Mouse (Mus musculus) neural tube, embryonic 12.5 days (tissue): ENCODE data around the gene Ramp3. TPM values are rescaled to one million over a fixed set of nuclear protein-coding genes. Genes with fewer than 3 reads are reported as not detected.

Source experiments
- ATAC-seq: fragments of 200-750 bp; cut with Nextera tagmentation; 2 replicates; pipeline ENCODE4 v1.8.0; 2017; ENCODE audit warnings: low read depth, mild to moderate bottlenecking, moderate TSS enrichment, moderate library complexity; ENCODE audit not compliant: low FRiP score
- H3K27ac ChIP-seq: fragments of 300-500 bp; sonication (generic); 2 replicates; pipeline ENCODE4 v1.5.1; 2016
- H3K27me3 ChIP-seq: fragments of 300-500 bp; sonication (generic); replicated peaks from 2 replicates; pipeline ENCODE4 v1.6.1; 2016; ENCODE audit warnings: mild to moderate bottlenecking
- H3K36me3 ChIP-seq: fragments of 300-500 bp; sonication (generic); 2 replicates; pipeline ENCODE4 v1.6.1; 2016; ENCODE audit warnings: mild to moderate bottlenecking
- H3K4me1 ChIP-seq: fragments of 300-500 bp; sonication (generic); 2 replicates; pipeline ENCODE4 v1.6.1; 2016
- H3K4me2 ChIP-seq: fragments of 300-500 bp; sonication (generic); replicated peaks from 2 replicates; pipeline ENCODE4 v1.6.1; 2016; ENCODE audit warnings: mild to moderate bottlenecking
- H3K4me3 ChIP-seq: fragments of 300-500 bp; sonication (generic); 2 replicates; pipeline ENCODE4 v1.5.1; 2016
- H3K9ac ChIP-seq: fragments of 300-500 bp; sonication (generic); 2 replicates; pipeline ENCODE4 v1.6.1; 2016; ENCODE audit warnings: mild to moderate bottlenecking
- H3K9me3 ChIP-seq: fragments of 300-500 bp; sonication (generic); 2 replicates; pipeline ENCODE4 v1.6.1; 2016; ENCODE audit warnings: mild to moderate bottlenecking
- WGBS: fragments of 180-500 bp; shearing (Covaris S2); methylation state at CpG from one replicate; pipeline ENCODE4 v1.1.7; 2016; 5-methylcytosine and 5-hydroxymethylcytosine counted together
- polyA plus RNA-seq: library from polyadenylated mRNA; unstranded; fragments of >200 nt; fragmentation: Nextera tagmentation; extraction: Ambion mirVana; gene quantifications from 2 replicates; pipeline ENCODE4 v1.2.1, GENCODE M21; 2016

Gene Ramp3
- polyA plus RNA-seq, 1 experiment from 2014 or later, result 13.3 TPM

- Histone ChIP-seq H3K9me3 (peaks cover 6% of the 10 kb centered on the region; the same call in 1 of the 2 replicates), H3K27me3 (no peaks in the 10 kb centered on the region), H3K36me3 (no peaks in the 10 kb centered on the region), H3K4me1 (no peaks in the 10 kb centered on the region), H3K4me3 (no peak overlapping the region), H3K9ac (no peak overlapping the region), H3K4me2 (no peak overlapping the region), H3K27ac (no peak overlapping the region)
- WGBS, result 87% methylated on average over 6 of the region's 6 CpGs
- no peak for ATAC-seq
These were observed 46.5 kb downstream of the Ramp3 start for GRCm38 (mm10) chr11:6704851-6705250.

DNA sequence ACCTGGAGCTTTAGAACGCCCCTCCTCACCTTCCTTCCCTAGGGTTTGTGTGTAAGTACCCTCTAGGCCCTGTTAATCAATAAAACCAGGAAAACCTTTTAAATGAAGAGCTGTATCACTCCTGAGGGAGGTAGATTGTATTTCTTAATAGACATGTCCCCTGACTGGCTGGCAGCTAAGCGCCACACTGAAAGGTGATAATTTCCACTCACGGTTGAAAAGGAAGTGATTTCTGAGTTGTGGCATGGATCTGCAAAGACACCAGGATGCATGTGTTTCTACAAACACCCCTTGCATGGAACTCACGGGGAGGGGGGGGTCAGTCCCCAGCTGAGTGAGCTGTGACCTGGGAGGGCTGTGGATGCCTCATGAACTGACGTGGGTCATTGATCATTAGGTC lies 47.2 kb downstream of the Ramp3 start:
- no peak for ATAC-seq
- H3K27me3 ChIP-seq, result no peaks in the 10 kb centered on the region
- WGBS, result 71% methylated on average over 5 of the region's 5 CpGs
- H3K4me2 ChIP-seq, result no peak overlapping the region
- H3K4me3 ChIP-seq, result no peak overlapping the region
- H3K36me3 ChIP-seq, result no peaks in the 10 kb centered on the region
- H3K9ac ChIP-seq, result no peak overlapping the region
- no peak overlapping the region for H3K27ac ChIP-seq
- no peaks in the 10 kb centered on the region for H3K4me1 ChIP-seq
- peaks cover 6% of the 10 kb centered on the region; the same call in 1 of the 2 replicates for H3K9me3 ChIP-seq

DNA sequence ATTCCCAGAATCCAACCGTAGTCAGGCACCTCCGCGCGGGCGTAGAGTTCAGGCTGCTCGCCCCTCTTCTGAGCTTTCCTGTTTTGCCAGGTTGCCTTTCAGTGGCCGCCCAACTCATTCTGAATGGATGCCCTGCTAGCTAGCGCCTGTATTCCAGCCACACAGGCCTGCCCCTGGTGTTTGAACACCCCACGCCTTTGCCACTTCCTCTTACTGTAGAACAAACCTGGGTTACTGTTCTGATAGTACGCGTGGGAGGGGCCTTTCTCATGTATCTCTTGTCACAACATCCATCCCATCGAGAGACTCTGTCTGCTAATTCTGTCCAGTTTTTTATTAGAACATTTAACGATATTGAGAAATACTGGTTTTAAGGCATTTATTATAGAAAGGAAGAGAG lies 48.5 kb downstream of the Ramp3 start:
- Histone ChIP-seq H3K9ac (no peak overlapping the region), H3K27ac (no peak overlapping the region), H3K4me3 (no peak overlapping the region), H3K27me3 (no peaks in the 10 kb centered on the region), H3K36me3 (no peaks in the 10 kb centered on the region), H3K4me1 (no peaks in the 10 kb centered on the region), H3K9me3 (peaks cover 6% of the 10 kb centered on the region; the same call in 1 of the 2 replicates), H3K4me2 (no peak overlapping the region)
- 94% methylated on average over 13 of the region's 13 CpGs for WGBS
- no peak for ATAC-seq

DNA sequence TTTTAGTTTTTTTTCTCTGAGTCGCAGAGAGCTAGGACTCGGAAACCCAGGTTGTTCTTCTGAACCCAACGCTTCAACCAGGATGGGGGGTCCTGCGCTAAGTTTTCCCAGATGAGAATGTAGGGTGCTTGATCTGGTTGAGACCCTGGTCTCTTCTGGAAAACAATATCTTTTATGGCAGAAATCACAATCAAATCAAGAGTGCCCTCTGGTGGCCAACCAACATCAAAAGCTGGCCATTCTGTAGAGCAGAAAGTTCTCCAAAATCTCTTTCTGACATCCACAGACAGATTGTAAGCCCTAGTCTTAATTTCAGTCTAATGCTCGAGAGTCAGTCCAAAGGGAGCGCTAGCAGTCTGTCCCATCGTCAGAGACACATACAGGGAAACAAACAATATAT lies 50.1 kb downstream of the Ramp3 start:
- no peaks in the 10 kb centered on the region for H3K4me1 ChIP-seq
- ATAC-seq, result no peak
- no peak overlapping the region for H3K4me2 ChIP-seq
- no peak overlapping the region for H3K9ac ChIP-seq
- WGBS, result 92% methylated on average over 7 of the region's 7 CpGs
- H3K36me3 ChIP-seq, result no peaks in the 10 kb centered on the region
- H3K27ac ChIP-seq, result no peak overlapping the region
- no peak overlapping the region for H3K4me3 ChIP-seq
- H3K27me3 ChIP-seq, result no peaks in the 10 kb centered on the region
- H3K9me3 ChIP-seq, result peaks cover 6% of the 10 kb centered on the region; the same call in 1 of the 2 replicates

DNA sequence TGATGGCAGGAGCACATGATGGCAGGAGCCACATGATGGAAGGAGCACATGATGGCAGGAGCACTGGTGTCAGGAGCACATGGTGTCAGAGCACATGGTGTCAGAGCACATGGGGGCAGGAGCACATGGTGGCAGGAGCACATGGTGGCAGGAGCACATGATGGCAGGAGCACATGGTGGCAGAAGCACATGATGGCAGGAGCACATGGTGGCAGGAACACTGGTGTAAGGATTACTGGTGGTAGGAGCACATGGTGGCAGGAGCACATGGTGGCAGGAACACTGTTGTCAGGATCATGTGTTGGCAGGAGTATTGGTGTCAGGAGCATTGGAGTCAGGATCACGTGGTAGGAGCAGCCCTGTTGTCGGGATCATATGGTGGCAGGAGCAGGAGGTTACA lies 52.1 kb downstream of the Ramp3 start:
- no peaks in the 10 kb centered on the region for H3K27me3 ChIP-seq
- no peak overlapping the region for H3K4me3 ChIP-seq
- peaks cover 6% of the 10 kb centered on the region; the same call in 1 of the 2 replicates for H3K9me3 ChIP-seq
- no peaks in the 10 kb centered on the region for H3K36me3 ChIP-seq
- 80% methylated on average over 2 of the region's 2 CpGs for WGBS
- no peak overlapping the region for H3K27ac ChIP-seq
- no peak for ATAC-seq
- H3K9ac ChIP-seq, result no peak overlapping the region
- no peaks in the 10 kb centered on the region for H3K4me1 ChIP-seq
- H3K4me2 ChIP-seq, result no peak overlapping the region

DNA sequence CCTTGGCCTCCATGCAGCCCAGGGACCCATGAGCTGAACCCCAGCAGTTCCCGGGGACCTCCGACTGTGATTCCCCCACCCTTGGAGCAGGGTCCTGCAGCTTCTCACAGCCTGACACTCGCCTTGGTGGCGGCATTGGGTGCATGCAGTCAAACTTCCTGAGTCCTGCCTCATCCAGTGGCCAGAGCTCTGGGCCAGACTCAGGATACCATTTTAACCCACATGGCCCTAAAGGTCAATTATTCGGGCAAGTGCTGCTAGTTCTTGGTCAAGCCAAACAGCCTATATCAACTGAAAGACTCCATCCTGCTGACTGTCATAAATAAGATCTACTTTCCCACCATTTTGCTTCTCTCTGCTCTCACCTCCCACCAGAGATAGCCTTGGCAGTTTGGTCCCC lies 62.4 kb downstream of the Ramp3 start:
- no peak for ATAC-seq
- no peaks in the 10 kb centered on the region for H3K4me1 ChIP-seq
- no peak overlapping the region for H3K4me3 ChIP-seq
- H3K27ac ChIP-seq, result no peak overlapping the region
- no peaks in the 10 kb centered on the region for H3K36me3 ChIP-seq
- H3K4me2 ChIP-seq, result no peak overlapping the region
- H3K27me3 ChIP-seq, result no peaks in the 10 kb centered on the region
- H3K9me3 ChIP-seq, result no peaks in the 10 kb centered on the region
- H3K9ac ChIP-seq, result no peak overlapping the region
- 93% methylated on average over 5 of the region's 5 CpGs for WGBS

DNA sequence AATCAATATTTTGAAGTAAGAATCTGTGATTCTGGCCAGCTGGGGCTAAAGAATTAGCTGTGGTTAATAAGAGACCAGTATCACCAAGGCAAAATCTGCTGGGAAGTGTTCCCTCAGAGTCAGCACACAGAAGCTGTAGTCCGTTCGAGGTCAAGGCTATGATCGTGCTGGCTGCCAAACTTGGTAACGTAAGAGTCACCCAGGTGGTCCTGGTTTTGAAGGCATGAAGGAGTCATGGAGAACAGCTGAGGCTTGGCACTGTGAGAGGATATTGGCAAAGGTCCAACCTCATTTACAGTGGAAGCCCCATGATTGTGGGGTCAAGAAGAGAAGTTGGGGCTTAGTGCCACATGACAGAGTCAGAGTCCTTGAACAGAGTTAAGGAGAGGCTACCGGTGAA lies 68.6 kb downstream of the Ramp3 start:
- Histone ChIP-seq H3K9me3 (no peaks in the 10 kb centered on the region), H3K4me3 (no peak overlapping the region), H3K4me2 (no peak overlapping the region), H3K27me3 (no peaks in the 10 kb centered on the region), H3K4me1 (no peaks in the 10 kb centered on the region), H3K36me3 (no peaks in the 10 kb centered on the region), H3K9ac (no peak overlapping the region), H3K27ac (no peak overlapping the region)
- ATAC-seq, result no peak
- WGBS, result 92% methylated on average over 5 of the region's 5 CpGs

Other genes with a start within 250 kb of the Ramp3 start
- 4,309 and 4,532 TPM in 2 replicates for gene Ppia, start 243.1 kb upstream of the Ramp3 start, polyA plus RNA-seq
- 580 and 625 TPM in 2 replicates for gene H2afv, start 214.1 kb upstream of the Ramp3 start, polyA plus RNA-seq
- gene Purb, start 182.6 kb upstream of the Ramp3 start, polyA plus RNA-seq, result 13.8 and 14.2 TPM in 2 replicates
- 0.97 and 1.0 TPM in 2 replicates for gene Myo1g, start 137.6 kb upstream of the Ramp3 start, polyA plus RNA-seq
- 100 and 103 TPM in 2 replicates for gene Ccm2, start 111.6 kb upstream of the Ramp3 start, polyA plus RNA-seq
- gene Nacad, start 52.5 kb upstream of the Ramp3 start, polyA plus RNA-seq, result 102 and 111 TPM in 2 replicates
- 42.3 and 46.3 TPM in 2 replicates for gene Tbrg4, start 32.5 kb upstream of the Ramp3 start, polyA plus RNA-seq
- gene Wap, start 19.9 kb upstream of the Ramp3 start, polyA plus RNA-seq, result not detected in 2 replicates
- gene Gm11983, start 179.1 kb downstream of the Ramp3 start, polyA plus RNA-seq, result not detected in 2 replicates